Mouse (Mus musculus) heart, embryonic 14.5 days (tissue): ENCODE measurements around the gene Chil1. TPM values are rescaled to one million over a fixed set of nuclear protein-coding genes. Genes with fewer than 3 reads are reported as not detected.
A peak's percentile ranks its signal among the peaks of the same experiment; 100 is the strongest.

Experiments used
- ATAC-seq: fragments of 200-750 bp; cut with Nextera tagmentation; 2 replicates; pipeline ENCODE4 v1.8.0; 2017; ENCODE audit warnings: low read depth, moderate TSS enrichment; ENCODE audit not compliant: insufficient number of reproducible peaks, insufficient read depth, low FRiP score
- H3K27ac ChIP-seq, 2 experiments: fragments of 200-500 bp in 1 of 2; fragments of 300-500 bp in 1 of 2; sonication (generic) in 1 of 2; replicated peaks in 1 of 2; 2 replicates each; pipeline ENCODE4 v1.5.1; 2012 to 2014; ENCODE audit warnings: low read depth in 2 of 2, low read length in 2 of 2, control low read depth in 1 of 2, mild to moderate bottlenecking in 1 of 2, mixed read lengths in 1 of 2; ENCODE audit not compliant: control insufficient read depth in 1 of 2, insufficient read depth in 1 of 2
- H3K27me3 ChIP-seq: fragments of 300-500 bp; sonication (generic); 2 replicates; pipeline ENCODE4 v1.6.1; 2014; ENCODE audit warnings: mild to moderate bottlenecking, low read length, control low read depth; ENCODE audit not compliant: control insufficient read depth, insufficient read depth
- H3K36me3 ChIP-seq: fragments of 300-500 bp; sonication (generic); 2 replicates; pipeline ENCODE4 v1.6.1; 2014; ENCODE audit warnings: mild to moderate bottlenecking, control low read depth, low read length, mixed read lengths; ENCODE audit not compliant: control insufficient read depth, insufficient read depth
- H3K4me1 ChIP-seq, 2 experiments: fragments of 200-500 bp in 1 of 2; fragments of 300-500 bp in 1 of 2; sonication (generic) in 1 of 2; 2 replicates each; pipeline ENCODE4 v1.6.1; 2012 to 2014; ENCODE audit warnings: low read length in 2 of 2, control low read depth in 1 of 2, mixed read lengths in 1 of 2; ENCODE audit not compliant: control insufficient read depth in 2 of 2, insufficient read depth in 2 of 2
- H3K4me2 ChIP-seq: fragments of 300-500 bp; sonication (generic); 2 replicates; pipeline ENCODE4 v1.6.1; 2014; ENCODE audit warnings: mild to moderate bottlenecking, low read length
- H3K4me3 ChIP-seq, 2 experiments: fragments of 200-500 bp in 1 of 2; fragments of 300-500 bp in 1 of 2; sonication (generic) in 1 of 2; 2 replicates each; pipeline ENCODE4 v1.5.1; 2012 to 2014; ENCODE audit warnings: low read length in 2 of 2, mild to moderate bottlenecking in 2 of 2, control low read depth in 1 of 2, low read depth in 1 of 2, moderate library complexity in 1 of 2; ENCODE audit not compliant: control insufficient read depth in 1 of 2, insufficient read depth in 1 of 2
- H3K9ac ChIP-seq: fragments of 300-500 bp; sonication (generic); 2 replicates; pipeline ENCODE4 v1.6.1; 2014; ENCODE audit warnings: mild to moderate bottlenecking, low read length
- H3K9me3 ChIP-seq: fragments of 300-500 bp; sonication (generic); 2 replicates; pipeline ENCODE4 v1.6.1; 2016; ENCODE audit warnings: low read length, control low read depth; ENCODE audit not compliant: control insufficient read depth
- WGBS: fragments of 180-500 bp; shearing (Covaris S2); extraction: QIAGEN DNeasy Blood & Tissue Kit; methylation state at CpG from one replicate; pipeline ENCODE4 v1.1.7; 2014; 5-methylcytosine and 5-hydroxymethylcytosine counted together
- polyA plus RNA-seq: library from polyadenylated mRNA; unstranded; fragments of >200 nt; fragmentation: Nextera tagmentation; extraction: Ambion mirVana; gene quantifications from 2 replicates; pipeline ENCODE4 v1.2.1, GENCODE M21; 2014

The Chil1 gene
- polyA plus RNA-seq, 1 experiment from 2014 or later: 1.5 TPM

DNA sequence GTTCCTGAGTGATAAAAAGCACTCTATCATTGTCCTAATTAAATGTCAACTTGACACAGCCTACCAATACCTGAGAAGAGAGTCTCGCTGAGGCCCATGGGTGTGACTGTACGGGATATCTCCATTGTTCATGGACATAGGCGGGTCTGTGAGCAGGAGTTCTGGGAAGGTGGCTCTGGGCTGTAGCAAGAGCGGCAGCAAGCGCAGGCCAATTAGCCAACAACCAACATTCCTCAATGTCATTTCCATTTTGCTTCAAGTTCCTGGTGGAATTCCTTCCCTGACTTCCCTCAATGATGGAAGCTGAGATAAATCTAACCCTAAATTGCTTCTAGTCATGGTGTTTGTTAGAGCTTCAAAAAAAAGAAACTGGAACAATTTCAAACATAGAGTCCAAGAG is 4.0 kb upstream of the Chil1 start:
- Histone ChIP-seq H3K36me3 (no peaks in the 10 kb centered on the region), H3K4me3 (no peak overlapping the region), H3K27ac (no peak overlapping the region), H3K4me1 (no peaks in the 10 kb centered on the region; a peak in 1 of 4 replicates), H3K9me3 (no peaks in the 10 kb centered on the region), H3K9ac (no peak overlapping the region), H3K27me3 (no peaks in the 10 kb centered on the region), H3K4me2 (no peak overlapping the region)
- 86% methylated on average over 5 of the region's 5 CpGs for WGBS
- ATAC-seq: no peak

- H3K36me3 ChIP-seq: no peaks in the 10 kb centered on the region
- no peak overlapping the region for H3K27ac ChIP-seq
- H3K4me2 ChIP-seq: no peak overlapping the region
- 85% methylated on average over 4 of the region's 4 CpGs for WGBS
- ATAC-seq: no peak
- H3K9me3 ChIP-seq: no peaks in the 10 kb centered on the region
- no peak overlapping the region for H3K4me3 ChIP-seq
- H3K4me1 ChIP-seq: no peaks in the 10 kb centered on the region; a peak in 1 of 4 replicates
- H3K9ac ChIP-seq: no peak overlapping the region
- H3K27me3 ChIP-seq: peaks cover 4% of the 10 kb centered on the region
Observed at GRCm38 (mm10) chr1:134184089-134184488, 2.1 kb downstream of the Chil1 start.

DNA sequence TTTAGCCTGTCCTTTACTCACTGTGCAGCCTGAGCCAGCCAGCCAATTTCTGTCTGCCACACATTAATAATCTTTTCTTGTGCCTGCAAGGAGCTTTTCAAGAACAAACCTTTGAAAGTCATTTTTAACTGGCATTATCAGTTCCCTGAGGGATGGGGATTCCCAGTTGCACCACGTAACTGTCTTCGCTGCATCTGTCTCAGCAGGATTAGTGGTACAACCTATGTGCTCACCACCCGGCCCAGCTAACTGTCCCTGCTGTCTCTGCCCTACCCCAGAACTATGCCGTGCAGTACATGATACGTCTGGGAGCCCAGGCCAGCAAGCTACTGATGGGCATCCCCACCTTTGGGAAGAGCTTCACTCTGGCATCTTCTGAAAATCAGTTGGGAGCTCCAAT is 6.2 kb downstream of the Chil1 start:
- ATAC-seq: no peak
- peaks cover 4% of the 10 kb centered on the region for H3K27me3 ChIP-seq
- no peak overlapping the region for H3K27ac ChIP-seq
- no peak overlapping the region for H3K4me2 ChIP-seq
- H3K36me3 ChIP-seq: no peaks in the 10 kb centered on the region
- no peak overlapping the region for H3K4me3 ChIP-seq
- H3K9me3 ChIP-seq: no peaks in the 10 kb centered on the region
- WGBS: 77% methylated on average over 5 of the region's 5 CpGs
- H3K4me1 ChIP-seq: peaks cover 3 to 5% of the 10 kb centered on the region in 2 experiments; a peak in 2 of 4 replicates
- H3K9ac ChIP-seq: no peak overlapping the region

DNA sequence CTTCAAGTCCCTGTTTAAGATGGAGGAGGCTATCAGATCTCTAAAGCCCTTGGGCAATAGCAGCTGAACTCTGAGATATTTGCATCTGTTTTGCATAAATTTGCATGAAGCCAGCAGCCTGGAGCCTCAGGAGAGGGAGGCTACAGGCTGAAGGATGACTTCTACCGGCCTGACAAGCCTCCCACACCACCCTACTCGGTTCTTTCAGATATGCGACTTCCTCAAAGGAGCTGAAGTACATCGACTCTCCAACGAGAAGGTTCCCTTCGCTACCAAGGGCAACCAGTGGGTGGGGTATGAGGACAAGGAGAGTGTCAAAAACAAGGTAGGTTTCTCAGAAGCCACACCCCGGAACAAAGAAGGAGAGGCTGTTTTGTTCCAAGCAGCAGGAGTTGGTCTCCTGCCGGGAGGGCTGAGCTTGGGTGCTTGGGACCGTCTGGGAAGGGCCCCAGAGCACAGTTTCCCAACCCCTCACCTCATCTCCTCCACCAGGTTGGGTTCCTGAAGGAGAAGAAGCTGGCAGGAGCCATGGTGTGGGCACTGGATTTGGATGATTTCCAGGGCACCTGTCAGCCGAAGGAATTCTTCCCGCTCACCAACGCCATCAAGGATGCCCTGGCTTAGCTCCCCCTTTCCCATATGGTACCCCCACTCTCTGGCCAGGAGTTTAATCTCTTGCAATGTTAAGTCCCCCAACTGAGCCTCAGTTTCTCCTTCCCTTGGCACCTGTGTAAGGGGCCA is 7.2 kb downstream of the Chil1 start:
- Histone ChIP-seq H3K27ac (no peak overlapping the region), H3K9ac (no peak overlapping the region), H3K4me1 (peaks cover 11 to 14% of the 10 kb centered on the region in 2 experiments), H3K9me3 (no peaks in the 10 kb centered on the region), H3K4me3 (no peak overlapping the region), H3K27me3 (peaks cover 4% of the 10 kb centered on the region), H3K36me3 (no peaks in the 10 kb centered on the region), H3K4me2 (no peak overlapping the region)
- 20% methylated on average over 12 of the region's 12 CpGs for WGBS
- no peak for ATAC-seq

DNA sequence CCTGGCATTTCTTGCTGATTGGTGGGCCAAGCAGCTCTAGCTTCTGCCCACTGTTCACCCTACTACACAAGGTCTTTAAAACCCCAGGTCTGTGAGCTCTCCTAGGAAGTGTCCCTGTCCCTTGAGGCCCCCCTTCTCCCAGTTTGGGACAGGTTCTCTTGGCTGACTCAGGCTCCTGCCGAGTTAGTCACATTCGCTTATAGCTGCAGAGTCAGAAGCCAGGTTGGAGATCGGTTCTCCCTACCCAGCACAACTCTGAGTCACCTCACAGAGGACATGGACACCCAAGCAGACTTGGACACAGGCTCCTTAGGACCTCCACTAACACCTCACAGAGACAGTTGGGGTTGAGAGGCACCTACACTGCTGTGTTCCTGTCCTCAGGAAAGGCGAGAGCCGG is 9.2 kb downstream of the Chil1 start:
- H3K9ac ChIP-seq: no peak overlapping the region
- H3K27ac ChIP-seq: no peak overlapping the region
- no peak for ATAC-seq
- peaks cover 31 to 34% of the 10 kb centered on the region in 2 experiments for H3K4me1 ChIP-seq
- H3K27me3 ChIP-seq: peaks cover 4% of the 10 kb centered on the region
- 79% methylated on average over 5 of the region's 5 CpGs for WGBS
- no peak overlapping the region for H3K4me3 ChIP-seq
- H3K4me2 ChIP-seq: no peak overlapping the region
- H3K36me3 ChIP-seq: no peaks in the 10 kb centered on the region
- no peaks in the 10 kb centered on the region for H3K9me3 ChIP-seq

- no peak overlapping the region for H3K4me3 ChIP-seq
- no peaks in the 10 kb centered on the region for H3K36me3 ChIP-seq
- no peak overlapping the region for H3K4me2 ChIP-seq
- no peak for ATAC-seq
- peaks cover 4% of the 10 kb centered on the region for H3K27me3 ChIP-seq
- peaks cover 32 to 36% of the 10 kb centered on the region in 2 experiments for H3K4me1 ChIP-seq
- WGBS: 50% methylated on average over 4 of the region's 4 CpGs
- H3K9ac ChIP-seq: no peak overlapping the region
- H3K27ac ChIP-seq: no peak overlapping the region
- no peaks in the 10 kb centered on the region for H3K9me3 ChIP-seq
Observed at GRCm38 (mm10) chr1:134192024-134192423, 10.0 kb downstream of the Chil1 start.

- H3K9ac ChIP-seq: peak within 1 kb of the TSS; percentile 48
Observed at GRCm38 (mm10) chr1:134193126-134193525, 11.2 kb downstream of the Chil1 start, which contains the start of gene Mybph. Mybph (plus strand) TSS chr1:134193448.

More at GRCm38 (mm10) chr1:134193126-134193525, 11.2 kb downstream of the Chil1 start, which contains the start of gene Mybph:
- ATAC-seq: no peak
- 90% methylated on average over 1 of the region's 1 CpGs for WGBS
- H3K4me3 ChIP-seq: no peak within 1 kb of the TSS
- H3K9me3 ChIP-seq: no peaks in the 10 kb centered on the region
- H3K27me3 ChIP-seq: peaks cover 4% of the 10 kb centered on the region
- H3K27ac ChIP-seq: no peak within 1 kb of the TSS
- no peak within 1 kb of the TSS for H3K4me2 ChIP-seq
- no peaks in the 10 kb centered on the region for H3K36me3 ChIP-seq
- H3K4me1 ChIP-seq: peaks cover 32 to 36% of the 10 kb centered on the region in 2 experiments
